Mouse (Mus musculus) layer of hippocampus, postnatal 14 days (tissue): ENCODE measurements at regions not wholly inside any gene's neighbourhood (a gene's known extent, or its start where the extent isn't known, plus 50 kb on each side); places are given as distances from the start of the nearest gene placed in this dataset.

Source experiments
- DNase-seq, 2 experiments: peaks; one replicate each; pipeline ENCODE4 v3.0.0; 2021 to 2022; ENCODE audit warnings: low spot score in 2 of 2, mixed read lengths in 1 of 2

DNA sequence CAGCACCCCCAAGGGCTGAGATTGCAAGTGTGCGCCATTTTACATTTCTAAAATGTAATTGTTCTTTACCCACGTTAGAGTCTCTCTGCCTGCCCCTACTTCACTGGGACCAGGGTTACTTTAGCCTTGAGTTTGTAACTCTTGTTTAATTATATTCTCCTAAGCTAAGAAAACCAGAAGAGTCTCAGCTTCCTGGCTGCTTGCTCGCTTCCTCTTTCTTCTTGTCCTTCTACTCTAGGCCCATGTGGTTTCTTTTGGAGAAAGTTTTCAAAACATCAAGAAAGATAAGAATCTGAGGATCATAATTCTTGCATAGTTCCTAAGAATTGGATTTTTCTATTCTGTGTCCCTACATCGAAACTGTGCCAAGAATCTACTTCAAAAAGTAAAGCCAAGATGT, 228.6 kb downstream of the Tmsb4x start:
- DNase-seq = no peak

DNA sequence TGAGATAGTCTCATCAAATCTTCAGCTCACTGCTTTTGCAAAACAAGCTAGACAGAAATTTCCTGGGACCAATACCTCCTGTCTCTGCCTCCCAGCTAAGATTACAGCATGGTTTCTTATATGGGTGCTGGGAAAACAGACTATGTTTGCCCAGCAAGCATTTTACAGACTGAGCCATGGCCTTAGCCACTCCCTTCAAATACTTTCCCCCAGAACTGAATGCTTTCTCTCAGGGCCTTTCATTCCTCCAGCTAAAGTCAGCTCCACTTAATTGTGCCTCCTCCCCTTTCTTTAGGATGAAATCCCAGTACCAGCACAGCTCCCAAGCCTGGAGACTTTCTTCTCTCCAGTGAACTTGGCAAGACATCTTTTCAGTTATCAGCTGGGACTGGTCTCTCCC, 232.1 kb downstream of the Tmsb4x start:
- DNase-seq = no peak

- DNase-seq = no peak
These were observed 237.4 kb downstream of the Tmsb4x start for GRCm38 (mm10) chrX:166971721-166972120.

- no peak for DNase-seq
These were observed 244.2 kb downstream of the Tmsb4x start for GRCm38 (mm10) chrX:166964656-166965582.

DNA sequence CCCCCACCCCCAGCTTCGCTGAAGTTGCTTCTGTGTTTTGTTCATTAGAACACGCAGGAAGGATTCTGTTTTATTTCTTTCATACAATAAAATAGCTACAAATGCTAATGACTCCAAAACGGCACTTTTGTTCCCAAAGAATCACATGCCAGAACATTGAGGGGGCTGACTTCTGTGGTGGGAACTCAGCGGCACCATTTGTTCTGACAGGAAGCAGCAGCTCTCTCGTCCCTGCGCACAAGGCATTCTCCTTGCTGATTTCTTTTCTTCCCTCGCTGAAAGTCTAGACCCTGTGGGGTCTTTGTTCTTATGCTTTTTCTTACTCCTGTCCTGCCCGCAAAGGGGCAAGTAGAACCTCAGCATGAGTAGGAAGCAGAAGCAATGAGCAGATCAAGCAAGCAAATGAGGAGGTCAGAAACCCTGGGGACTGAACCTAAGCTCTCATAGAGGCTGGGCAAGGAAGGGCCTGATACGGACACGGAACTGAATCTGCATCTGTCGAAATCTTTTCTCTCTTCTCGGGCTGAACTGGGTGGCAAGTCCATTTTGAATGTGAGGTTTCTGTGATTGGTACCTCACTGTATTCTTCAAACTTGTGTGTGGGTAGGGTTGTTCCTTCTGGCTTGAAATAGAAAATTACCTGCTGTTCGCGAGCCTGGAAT, 256.5 kb downstream of the Tmsb4x start:
- peak; percentile 13 to 69 for DNase-seq

GRCm38 (mm10) chrX:166951011-166951410, 258.1 kb downstream of the Tmsb4x start:
- no peak for DNase-seq

DNA sequence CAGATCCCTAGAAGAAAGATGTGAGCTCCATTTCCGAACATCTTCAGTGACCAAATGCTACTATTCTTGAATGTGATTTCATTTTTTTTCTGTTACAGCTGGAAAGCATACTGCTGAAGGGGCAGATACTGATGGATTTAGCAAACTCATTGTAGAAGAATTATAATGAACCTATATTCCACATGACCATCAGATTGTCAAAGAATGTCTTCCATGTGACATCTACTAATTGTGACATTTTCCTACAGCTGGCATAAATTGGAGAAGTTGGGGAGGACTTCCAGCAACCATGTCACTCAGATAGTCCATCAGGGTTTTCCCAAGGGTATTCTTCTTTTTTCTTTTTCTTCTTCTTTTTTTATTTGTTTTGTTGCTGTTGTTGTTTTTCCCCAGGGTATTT, 263.2 kb downstream of the Tmsb4x start:
- DNase-seq = no peak

DNA sequence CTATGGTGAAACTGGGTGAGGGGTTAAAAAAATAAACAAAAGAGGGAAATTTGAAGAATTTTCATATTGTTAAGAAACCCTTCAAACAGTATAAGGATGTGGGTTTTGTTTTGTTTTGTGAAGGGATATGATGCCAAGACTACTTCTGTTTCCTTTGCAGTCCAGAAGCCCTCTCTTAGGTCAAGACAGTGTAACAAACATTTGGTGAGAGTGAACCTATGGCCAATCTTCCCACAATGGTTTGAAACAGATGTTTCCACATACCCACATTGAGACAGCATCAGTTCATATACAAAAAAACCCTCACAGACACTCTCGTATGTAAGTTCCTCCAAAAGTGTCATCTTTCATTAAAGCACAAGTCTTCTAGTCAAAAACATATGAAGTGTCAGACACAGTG, 263.6 kb downstream of the Tmsb4x start:
- DNase-seq = no peak

- DNase-seq = no peak
These were observed 275.3 kb downstream of the Tmsb4x start for GRCm38 (mm10) chrX:166933766-166934165.

GRCm38 (mm10) chrX:166932472-166932871, 276.6 kb downstream of the Tmsb4x start:
- no peak for DNase-seq

DNA sequence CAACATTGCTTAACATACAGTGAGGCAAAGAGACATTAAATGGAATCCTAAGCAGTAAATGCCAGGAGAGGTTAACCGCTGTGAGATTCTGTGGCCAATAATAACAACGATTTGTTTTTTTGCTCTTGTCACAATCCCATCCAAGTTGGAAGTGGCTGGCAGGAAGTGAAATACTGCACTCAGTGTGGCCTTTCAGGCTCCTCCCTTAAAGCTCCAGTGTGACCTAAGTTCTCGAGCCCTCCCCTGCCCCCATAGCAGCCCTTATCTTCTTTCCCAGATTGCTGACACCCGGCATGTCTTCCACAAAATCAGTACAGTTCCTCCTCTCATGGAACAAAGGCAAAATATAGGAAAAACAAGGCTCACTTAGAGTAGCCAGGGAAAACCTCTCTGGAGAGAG, 278.1 kb downstream of the Tmsb4x start:
- no peak for DNase-seq

DNA sequence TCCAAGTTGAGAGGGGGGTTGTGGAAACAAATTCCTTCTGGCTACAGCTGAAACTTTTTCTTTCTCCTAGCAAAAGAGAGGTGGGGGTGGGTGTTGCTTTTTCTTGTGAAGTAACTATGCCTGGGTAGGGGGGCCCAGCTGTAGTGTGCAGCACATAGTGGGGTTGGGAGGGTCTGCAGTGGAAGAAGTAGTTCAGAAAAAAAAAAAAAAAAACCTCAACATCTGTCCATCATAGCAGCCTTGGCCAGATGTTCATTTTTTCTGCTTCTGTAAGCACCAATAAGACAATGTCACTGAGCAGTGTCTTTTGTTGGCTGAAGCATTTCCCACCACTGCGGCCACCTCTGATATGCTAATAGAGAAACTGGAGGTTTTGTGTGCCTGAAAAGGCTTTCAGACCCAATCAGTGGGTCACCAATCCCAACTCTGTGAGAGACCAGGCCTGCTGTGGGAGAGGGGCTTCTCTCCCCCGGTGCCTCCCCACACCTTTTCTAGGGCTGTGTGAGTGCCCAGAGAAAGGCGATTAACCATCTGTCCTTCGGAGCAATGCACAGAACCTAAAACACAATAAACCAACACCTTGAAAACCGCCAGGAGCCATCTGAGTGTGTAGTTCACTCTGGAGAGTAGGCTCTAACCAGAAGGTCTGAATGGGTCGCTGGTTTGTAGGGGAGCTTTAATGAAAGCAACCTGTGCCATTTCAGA, 279.2 kb downstream of the Tmsb4x start:
- no peak for DNase-seq

GRCm38 (mm10) chrX:166915356-166915953, 293.7 kb downstream of the Tmsb4x start:
- DNase-seq = no peak

- no peak for DNase-seq
These were observed 302.5 kb downstream of the Tmsb4x start for GRCm38 (mm10) chrX:166906602-166907001.

- no peak for DNase-seq
These were observed 308.4 kb downstream of the Tmsb4x start for GRCm38 (mm10) chrX:166900761-166901160.

GRCm38 (mm10) chrX:166895199-166895598, 309.7 kb upstream of the Egfl6 start:
- DNase-seq = no peak

- DNase-seq = no peak
These were observed 300.9 kb upstream of the Egfl6 start for GRCm38 (mm10) chrX:166886417-166886816.

- DNase-seq = no peak
These were observed 284.0 kb upstream of the Egfl6 start for GRCm38 (mm10) chrX:166869515-166869914.

DNA sequence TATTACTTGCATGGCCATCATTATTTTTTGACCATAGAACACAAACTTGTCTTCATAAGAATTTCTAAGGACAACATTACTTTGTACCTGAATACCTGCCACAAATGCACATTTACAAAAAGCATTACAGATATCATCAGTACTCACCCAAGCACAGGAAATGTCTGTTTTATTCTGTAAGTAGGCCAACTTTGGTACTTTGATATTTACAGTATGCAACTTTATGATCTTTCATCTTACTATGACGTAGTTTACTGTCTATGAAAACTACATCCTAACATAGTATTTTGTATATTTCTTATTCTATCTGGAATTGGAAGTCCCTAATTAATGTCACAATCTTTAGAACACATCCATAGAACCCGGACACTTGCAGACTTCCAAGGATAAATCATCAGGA, 282.2 kb upstream of the Egfl6 start:
- no peak for DNase-seq
